Mouse (Mus musculus): ENCODE results near the gene Trmt1.

The Trmt1 gene

GRCm38 (mm10) chr8:84709931-84710330 lies 23.8 kb downstream of the Trmt1 start:
- no peak for DNase-seq (ENCODE audit: low spot score)

- no peak for DNase-seq (ENCODE audit: low spot score)
These were observed 25.2 kb downstream of the Trmt1 start for GRCm38 (mm10) chr8:84711312-84711711.

- peak; percentile 46 for DNase-seq (ENCODE audit: low spot score)
These were observed 26.0 kb downstream of the Trmt1 start for GRCm38 (mm10) chr8:84711933-84712758.

GRCm38 (mm10) chr8:84712759-84713120 lies 26.6 kb downstream of the Trmt1 start:
- DNase-seq (ENCODE audit: low spot score): no peak

GRCm38 (mm10) chr8:84713381-84713780 lies 27.3 kb downstream of the Trmt1 start:
- DNase-seq (ENCODE audit: low spot score): no peak

- no peak for DNase-seq (ENCODE audit: low spot score)
These were observed 28.1 kb downstream of the Trmt1 start for GRCm38 (mm10) chr8:84714161-84714560.

GRCm38 (mm10) chr8:84715893-84716468 lies 29.9 kb downstream of the Trmt1 start:
- DNase-seq (ENCODE audit: low spot score): no peak

GRCm38 (mm10) chr8:84716790-84717189 lies 30.7 kb downstream of the Trmt1 start:
- no peak for DNase-seq (ENCODE audit: low spot score)

GRCm38 (mm10) chr8:84718476-84718875 lies 32.4 kb downstream of the Trmt1 start:
- DNase-seq (ENCODE audit: low spot score): no peak

- DNase-seq (ENCODE audit: low spot score): no peak
These were observed 33.0 kb downstream of the Trmt1 start for GRCm38 (mm10) chr8:84718959-84719690.

- DNase-seq (ENCODE audit: low spot score): no peak
These were observed 36.4 kb downstream of the Trmt1 start for GRCm38 (mm10) chr8:84722530-84722849.

- peak; percentile 49 for DNase-seq (ENCODE audit: low spot score)
These were observed 36.9 kb downstream of the Trmt1 start, which contains the start of gene G430095P16Rik for GRCm38 (mm10) chr8:84722850-84723570. G430095P16Rik (plus strand) TSS chr8:84723007.

GRCm38 (mm10) chr8:84723571-84723900 lies 37.4 kb downstream of the Trmt1 start:
- DNase-seq (ENCODE audit: low spot score): no peak

- DNase-seq (ENCODE audit: low spot score): no peak
These were observed 38.6 kb downstream of the Trmt1 start for GRCm38 (mm10) chr8:84724683-84725082.

- no peak for DNase-seq (ENCODE audit: low spot score)
These were observed 39.3 kb downstream of the Trmt1 start for GRCm38 (mm10) chr8:84725246-84725940.

GRCm38 (mm10) chr8:84725941-84726259 lies 39.8 kb downstream of the Trmt1 start:
- DNase-seq (ENCODE audit: low spot score): no peak

GRCm38 (mm10) chr8:84728474-84728873 lies 42.4 kb downstream of the Trmt1 start:
- DNase-seq (ENCODE audit: low spot score): no peak

- no peak for DNase-seq (ENCODE audit: low spot score)
These were observed 43.8 kb downstream of the Trmt1 start for GRCm38 (mm10) chr8:84729921-84730362.

GRCm38 (mm10) chr8:84730541-84731370 lies 44.6 kb downstream of the Trmt1 start:
- no peak for DNase-seq (ENCODE audit: low spot score)

- no peak for DNase-seq (ENCODE audit: low spot score)
These were observed 45.5 kb downstream of the Trmt1 start for GRCm38 (mm10) chr8:84731371-84732177.

Data from embryo, embryonic 10 days (tissue).